Mouse (Mus musculus) urinary bladder, adult 2 months (tissue): ENCODE measurements around the gene Rrad. TPM values are rescaled to one million over a fixed set of nuclear protein-coding genes. Genes with fewer than 3 reads are reported as not detected.

Source experiments
- DNase-seq: peaks from one replicate; pipeline ENCODE4 v3.0.0; 2022; ENCODE audit warnings: low spot score
- polyA plus RNA-seq: library from polyadenylated mRNA; depleted of rRNA; stranded (reverse); fragments of >200 nt; gene quantifications from 2 replicates; pipeline ENCODE4 v1.2.3, GENCODE M21; 2012

Rrad gene
- polyA plus RNA-seq, 1 experiment: 13.4 TPM

- no peak for DNase-seq
Observed at GRCm38 (mm10) chr8:104613119-104613518, 18.0 kb downstream of the Rrad start.

GRCm38 (mm10) chr8:104611613-104612012 lies 19.5 kb downstream of the Rrad start:
- no peak for DNase-seq

- no peak for DNase-seq
Observed at GRCm38 (mm10) chr8:104610185-104610766, 20.9 kb downstream of the Rrad start.

- no peak for DNase-seq
Observed at GRCm38 (mm10) chr8:104609222-104609621, 21.9 kb downstream of the Rrad start.

GRCm38 (mm10) chr8:104607944-104608343 lies 23.2 kb downstream of the Rrad start:
- DNase-seq: no peak

GRCm38 (mm10) chr8:104606329-104606728 lies 24.8 kb downstream of the Rrad start:
- no peak for DNase-seq

- DNase-seq: no peak
Observed at GRCm38 (mm10) chr8:104603245-104603593, 27.9 kb downstream of the Rrad start.

- peak; percentile 52 for DNase-seq
Observed at GRCm38 (mm10) chr8:104602468-104603244, 28.5 kb downstream of the Rrad start.

GRCm38 (mm10) chr8:104601941-104602371 lies 29.2 kb downstream of the Rrad start:
- no peak for DNase-seq

GRCm38 (mm10) chr8:104601386-104601785 lies 29.7 kb downstream of the Rrad start:
- DNase-seq: no peak

- DNase-seq: no peak
Observed at GRCm38 (mm10) chr8:104598496-104598895, 32.6 kb downstream of the Rrad start.

GRCm38 (mm10) chr8:104597656-104598055 lies 33.5 kb downstream of the Rrad start:
- DNase-seq: no peak

- DNase-seq: no peak
Observed at GRCm38 (mm10) chr8:104595773-104596536, 35.2 kb downstream of the Rrad start.

GRCm38 (mm10) chr8:104594611-104595362 lies 36.3 kb downstream of the Rrad start:
- DNase-seq: no peak

GRCm38 (mm10) chr8:104593536-104594325 lies 37.4 kb downstream of the Rrad start:
- DNase-seq: no peak

GRCm38 (mm10) chr8:104592566-104592965 lies 38.6 kb downstream of the Rrad start:
- DNase-seq: no peak

GRCm38 (mm10) chr8:104591856-104592255 lies 39.3 kb downstream of the Rrad start:
- no peak for DNase-seq

GRCm38 (mm10) chr8:104591133-104591834 lies 39.8 kb downstream of the Rrad start, which contains the start of gene Pdp2:
Pdp2 (plus strand) TSS chr8:104591451.
- DNase-seq: peak; percentile 84

- DNase-seq: no peak
Observed at GRCm38 (mm10) chr8:104590284-104590683, 40.8 kb downstream of the Rrad start.

- no peak for DNase-seq
Observed at GRCm38 (mm10) chr8:104584522-104584921, 46.6 kb downstream of the Rrad start.
